Mouse (Mus musculus): Measurements from ENCODE around the gene Echdc3. TPM values are rescaled to one million over a fixed set of nuclear protein-coding genes. Genes with fewer than 3 reads are reported as not detected.

Echdc3 gene
- polyA plus RNA-seq, 2 experiments, result 8.7 to 8.8 TPM

DNA sequence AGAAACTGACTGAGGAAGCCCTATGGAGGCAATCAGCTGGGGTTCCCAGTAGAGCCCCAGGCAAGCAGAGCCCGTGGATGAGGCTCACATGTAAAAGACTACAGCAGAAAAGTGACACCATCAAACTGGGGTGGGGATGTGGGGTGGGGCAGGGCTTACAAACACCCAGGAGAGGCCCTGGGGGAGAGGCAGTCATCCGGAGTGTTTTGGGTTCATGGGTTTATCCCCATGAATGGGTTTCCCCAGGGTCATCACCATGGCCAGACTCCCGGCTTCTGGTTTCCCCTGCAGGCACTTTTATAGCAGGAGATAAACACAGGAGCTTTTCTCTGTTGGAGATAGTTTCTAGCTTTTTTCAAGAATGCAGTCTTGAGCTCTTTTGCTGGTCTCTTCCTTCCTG lies 39.8 kb downstream of the Echdc3 start:
- Histone ChIP-seq H3K9ac (replicated peaks) (no peak overlapping the region), H3K4me3 (ENCODE audit: insufficient read depth in 1 of 2, low read depth in 2 of 2, low read length in 2 of 2) (no peak overlapping the region), H3K4me2 (ENCODE audit: low read depth) (no peak overlapping the region), H3K4me1 (replicated peaks; ENCODE audit: control insufficient read depth in 2 of 2, insufficient read depth in 2 of 2, low read length in 1 of 2) (no peaks in the 10 kb centered on the region), H3K36me3 (replicated peaks; ENCODE audit: control insufficient read depth, insufficient read depth, low read depth) (no peaks in the 10 kb centered on the region), H3K27ac (no peak overlapping the region), H3K9me3 (ENCODE audit: control insufficient read depth, low read length) (no peaks in the 10 kb centered on the region), H3K27me3 (ENCODE audit: control insufficient read depth, insufficient read depth, low read length) (no peaks in the 10 kb centered on the region)
- 48% methylated on average over 3 of the region's 3 CpGs for WGBS (ENCODE audit: insufficient replicate concordance)
- TF ChIP-seq EP300 (IDR thresholded peaks at IDR 0.05; ENCODE audit: low read depth) (no peak), CTCF (IDR thresholded peaks at IDR 0.05; ENCODE audit: low read depth) (no peak)
- DNase-seq (ENCODE audit: low read depth in 3 of 3, low spot score in 3 of 3) (no peak), ATAC-seq (ENCODE audit: insufficient read depth) (no peak)

DNA sequence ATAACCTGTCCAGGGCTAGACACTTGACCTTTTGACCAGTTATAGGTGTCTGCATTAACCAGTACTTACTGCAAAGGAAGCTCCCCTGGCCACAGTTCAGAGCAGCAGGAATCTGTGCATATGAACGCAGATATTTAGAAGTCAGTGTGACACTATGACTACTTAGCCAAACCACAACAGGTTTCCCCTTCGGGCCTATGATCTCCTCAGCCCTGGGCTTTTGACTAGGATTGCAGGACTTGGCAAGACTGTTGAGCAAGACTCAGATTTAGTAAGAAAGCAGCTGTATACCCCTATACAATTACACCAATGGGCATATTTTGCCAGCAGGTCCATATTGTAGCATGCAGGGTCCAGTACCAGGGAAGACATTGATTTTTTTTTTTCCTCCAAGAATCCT lies 44.3 kb downstream of the Echdc3 start:
- DNase-seq (ENCODE audit: low read depth in 3 of 3, low spot score in 3 of 3), result no peak
- no peaks in the 10 kb centered on the region for H3K4me1 ChIP-seq (replicated peaks; ENCODE audit: control insufficient read depth in 2 of 2, insufficient read depth in 2 of 2, low read length in 1 of 2)
- no peaks in the 10 kb centered on the region for H3K27me3 ChIP-seq (ENCODE audit: control insufficient read depth, insufficient read depth, low read length)
- no peak overlapping the region for H3K4me3 ChIP-seq (ENCODE audit: insufficient read depth in 1 of 2, low read depth in 2 of 2, low read length in 2 of 2)
- no peak overlapping the region for H3K9ac ChIP-seq (replicated peaks)
- WGBS (ENCODE audit: insufficient replicate concordance), result 60% methylated on average over 2 of the region's 2 CpGs
- ATAC-seq (ENCODE audit: insufficient read depth), result no peak
- no peak overlapping the region for H3K4me2 ChIP-seq (ENCODE audit: low read depth)
- no peak overlapping the region for H3K27ac ChIP-seq
- TF ChIP-seq CTCF (IDR thresholded peaks at IDR 0.05; ENCODE audit: low read depth), result no peak
- no peak for TF ChIP-seq EP300 (IDR thresholded peaks at IDR 0.05; ENCODE audit: low read depth)
- no peaks in the 10 kb centered on the region for H3K36me3 ChIP-seq (replicated peaks; ENCODE audit: control insufficient read depth, insufficient read depth, low read depth)
- H3K9me3 ChIP-seq (ENCODE audit: control insufficient read depth, low read length), result no peaks in the 10 kb centered on the region

GRCm38 (mm10) chr2:6167843-6168558 lies 44.8 kb downstream of the Echdc3 start:
- ATAC-seq (ENCODE audit: insufficient read depth) (no peak), DNase-seq (ENCODE audit: low read depth in 3 of 3, low spot score in 3 of 3) (peak; percentile 28 to 44 (median 37))
- WGBS (ENCODE audit: insufficient replicate concordance), result 20% methylated on average over 5 of the region's 5 CpGs
- H3K9ac ChIP-seq (replicated peaks), result no peak overlapping the region
- H3K4me3 ChIP-seq (ENCODE audit: insufficient read depth in 1 of 2, low read depth in 2 of 2, low read length in 2 of 2), result no peak overlapping the region
- H3K27me3 ChIP-seq (ENCODE audit: control insufficient read depth, insufficient read depth, low read length), result no peaks in the 10 kb centered on the region
- no peaks in the 10 kb centered on the region for H3K4me1 ChIP-seq (replicated peaks; ENCODE audit: control insufficient read depth in 2 of 2, insufficient read depth in 2 of 2, low read length in 1 of 2)
- no peak overlapping the region for H3K4me2 ChIP-seq (ENCODE audit: low read depth)
- no peaks in the 10 kb centered on the region for H3K36me3 ChIP-seq (replicated peaks; ENCODE audit: control insufficient read depth, insufficient read depth, low read depth)
- no peaks in the 10 kb centered on the region for H3K9me3 ChIP-seq (ENCODE audit: control insufficient read depth, low read length)
- TF ChIP-seq EP300 (IDR thresholded peaks at IDR 0.05; ENCODE audit: low read depth) (no peak), CTCF (IDR thresholded peaks at IDR 0.05; ENCODE audit: low read depth) (peak; percentile 73)
- no peak overlapping the region for H3K27ac ChIP-seq

DNA sequence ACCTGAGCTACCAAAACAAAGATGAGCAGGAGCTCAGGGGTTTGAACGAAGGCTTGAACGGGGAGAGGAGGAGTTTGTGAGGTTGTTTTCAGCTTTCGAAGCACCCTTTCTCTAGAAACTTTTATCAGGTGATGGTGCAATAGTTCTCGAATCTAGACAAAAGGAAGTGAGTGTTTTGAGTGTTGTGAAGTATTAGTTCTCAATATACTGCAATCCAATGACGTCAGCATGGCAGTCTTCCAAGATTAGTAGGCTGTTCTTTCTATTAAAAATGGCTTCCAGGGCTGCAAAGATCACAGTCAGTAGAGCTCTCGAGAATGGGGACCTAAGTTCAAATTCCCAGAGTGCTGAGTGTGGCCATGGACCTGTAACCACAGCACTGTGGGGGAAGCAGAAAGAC lies 47.1 kb downstream of the Echdc3 start:
- DNase-seq (ENCODE audit: low read depth in 3 of 3, low spot score in 3 of 3) (no peak), ATAC-seq (ENCODE audit: insufficient read depth) (no peak)
- TF ChIP-seq CTCF (IDR thresholded peaks at IDR 0.05; ENCODE audit: low read depth) (no peak), EP300 (IDR thresholded peaks at IDR 0.05; ENCODE audit: low read depth) (no peak)
- no peaks in the 10 kb centered on the region for H3K9me3 ChIP-seq (ENCODE audit: control insufficient read depth, low read length)
- H3K4me1 ChIP-seq (replicated peaks; ENCODE audit: control insufficient read depth in 2 of 2, insufficient read depth in 2 of 2, low read length in 1 of 2), result peaks cover 0 to 2% of the 10 kb centered on the region in 2 experiments; a peak in 1 of 4 replicates
- no peak overlapping the region for H3K4me3 ChIP-seq (ENCODE audit: insufficient read depth in 1 of 2, low read depth in 2 of 2, low read length in 2 of 2)
- no peak overlapping the region for H3K27ac ChIP-seq
- no peak overlapping the region for H3K4me2 ChIP-seq (ENCODE audit: low read depth)
- no peak overlapping the region for H3K9ac ChIP-seq (replicated peaks)
- no peaks in the 10 kb centered on the region for H3K36me3 ChIP-seq (replicated peaks; ENCODE audit: control insufficient read depth, insufficient read depth, low read depth)
- no peaks in the 10 kb centered on the region for H3K27me3 ChIP-seq (ENCODE audit: control insufficient read depth, insufficient read depth, low read length)
- 44% methylated on average over 6 of the region's 6 CpGs for WGBS (ENCODE audit: insufficient replicate concordance)

DNA sequence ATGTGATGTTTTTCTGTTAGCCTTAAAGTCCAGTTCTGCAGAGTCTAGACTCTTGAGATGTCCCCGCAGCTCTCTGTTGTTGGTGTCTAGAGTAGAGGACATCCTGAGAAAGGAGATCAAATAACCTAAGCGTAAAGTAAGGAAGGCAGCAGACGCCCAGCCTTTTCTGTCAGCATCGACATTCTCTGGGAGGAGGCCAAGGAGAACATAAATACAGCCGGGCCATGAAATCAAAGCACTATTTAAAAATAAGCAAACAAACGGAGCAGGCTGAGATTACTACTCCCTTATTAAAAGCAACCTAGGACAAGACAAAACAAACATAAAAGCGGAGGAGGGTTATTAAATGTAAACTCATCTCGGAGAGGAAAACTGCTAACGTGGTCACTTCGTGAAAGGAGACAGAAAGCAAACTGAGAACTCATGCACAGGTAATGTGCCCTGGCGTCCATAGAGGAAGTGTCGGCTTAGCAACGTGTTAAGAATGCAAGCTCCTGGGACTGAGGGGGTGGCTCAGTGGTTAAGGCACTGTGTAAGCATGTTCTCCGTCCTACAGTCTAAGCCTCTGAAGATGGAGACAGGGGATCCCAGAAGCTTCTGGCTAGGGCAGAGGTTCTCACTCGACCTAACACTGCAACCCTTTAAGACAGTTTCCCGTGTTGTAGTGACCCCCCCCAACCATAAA lies 48.1 kb downstream of the Echdc3 start:
- TF ChIP-seq CTCF (IDR thresholded peaks at IDR 0.05; ENCODE audit: low read depth) (no peak), EP300 (IDR thresholded peaks at IDR 0.05; ENCODE audit: low read depth) (no peak)
- peaks cover 0 to 5% of the 10 kb centered on the region in 2 experiments; a peak in 1 of 4 replicates for H3K4me1 ChIP-seq (replicated peaks; ENCODE audit: control insufficient read depth in 2 of 2, insufficient read depth in 2 of 2, low read length in 1 of 2)
- H3K4me3 ChIP-seq (ENCODE audit: insufficient read depth in 1 of 2, low read depth in 2 of 2, low read length in 2 of 2), result no peak overlapping the region
- DNase-seq (ENCODE audit: low read depth in 3 of 3, low spot score in 3 of 3) (no peak), ATAC-seq (ENCODE audit: insufficient read depth) (no peak)
- H3K9me3 ChIP-seq (ENCODE audit: control insufficient read depth, low read length), result no peaks in the 10 kb centered on the region
- no peak overlapping the region for H3K27ac ChIP-seq
- H3K4me2 ChIP-seq (ENCODE audit: low read depth), result no peak overlapping the region
- no peaks in the 10 kb centered on the region for H3K36me3 ChIP-seq (replicated peaks; ENCODE audit: control insufficient read depth, insufficient read depth, low read depth)
- H3K27me3 ChIP-seq (ENCODE audit: control insufficient read depth, insufficient read depth, low read length), result no peaks in the 10 kb centered on the region
- no peak overlapping the region for H3K9ac ChIP-seq (replicated peaks)
- 58% methylated on average over 16 of the region's 16 CpGs for WGBS (ENCODE audit: insufficient replicate concordance)

All from liver, embryonic 14.5 days (tissue).